Mouse (Mus musculus): ENCODE data around the gene Srsf11.

Srsf11 gene

DNA sequence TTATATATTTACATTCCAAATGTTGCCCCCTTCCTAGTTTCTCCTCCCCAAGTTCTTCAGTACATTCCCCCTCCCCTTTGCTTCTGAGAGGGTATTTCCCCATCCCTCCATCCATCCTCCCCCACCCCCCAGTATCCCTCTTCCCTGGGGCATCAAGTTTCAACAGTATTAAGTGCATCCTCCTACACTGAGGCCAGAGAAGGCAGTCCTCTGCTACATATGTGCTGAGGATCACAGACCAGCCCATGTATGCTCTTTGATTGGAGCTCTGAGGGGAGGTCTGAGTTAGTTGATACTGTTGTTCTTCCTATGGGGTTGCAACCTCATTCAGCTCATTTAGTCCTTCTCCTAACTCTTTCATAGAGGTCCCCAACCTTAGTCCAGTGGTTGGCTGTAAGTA lies 56.8 kb downstream of the Srsf11 start:
- DNase-seq (ENCODE audit: low spot score in 2 of 2): no peak

DNA sequence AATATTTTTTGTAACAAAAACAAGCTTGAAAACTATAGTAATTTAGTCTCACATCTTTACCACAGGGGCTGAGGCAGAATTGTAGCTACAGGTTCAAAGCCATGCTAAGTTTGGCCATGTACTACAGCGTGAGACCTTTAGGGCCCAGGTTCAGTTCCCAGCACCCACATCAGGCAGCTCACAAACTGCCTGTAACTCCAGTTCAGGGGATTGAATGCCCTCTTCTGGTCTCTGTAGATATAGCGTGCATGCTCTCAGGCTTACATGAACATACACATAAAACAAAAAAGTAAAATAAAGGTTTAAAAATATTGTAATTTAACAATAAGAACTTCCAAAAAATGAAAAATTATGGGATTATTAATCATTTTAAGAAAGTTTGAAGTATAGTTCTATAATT lies 63.2 kb downstream of the Srsf11 start:
- DNase-seq (ENCODE audit: low spot score in 2 of 2): no peak

DNA sequence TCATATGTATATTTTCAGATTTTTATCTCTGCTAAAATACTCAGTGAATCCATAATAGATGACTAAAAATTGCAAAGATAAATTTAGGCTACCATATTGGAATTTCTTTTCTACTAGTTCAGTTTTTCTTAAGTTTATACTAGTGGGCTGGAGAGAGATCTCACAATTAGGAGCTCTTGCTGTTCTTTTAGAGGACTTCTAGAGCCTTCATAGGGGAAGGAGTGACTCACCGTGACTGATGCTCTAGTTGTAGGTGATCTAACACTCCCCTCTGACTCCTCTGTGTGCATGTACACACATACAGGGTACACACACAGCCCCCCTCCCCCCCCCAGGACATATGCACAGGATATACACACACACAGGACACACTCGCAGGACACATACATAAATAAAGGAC lies 65.3 kb downstream of the Srsf11 start:
- no peak for DNase-seq (ENCODE audit: low spot score in 2 of 2)
